ENCODE assay signal across 8 mouse cellular contexts in the genomic region with DNA sequence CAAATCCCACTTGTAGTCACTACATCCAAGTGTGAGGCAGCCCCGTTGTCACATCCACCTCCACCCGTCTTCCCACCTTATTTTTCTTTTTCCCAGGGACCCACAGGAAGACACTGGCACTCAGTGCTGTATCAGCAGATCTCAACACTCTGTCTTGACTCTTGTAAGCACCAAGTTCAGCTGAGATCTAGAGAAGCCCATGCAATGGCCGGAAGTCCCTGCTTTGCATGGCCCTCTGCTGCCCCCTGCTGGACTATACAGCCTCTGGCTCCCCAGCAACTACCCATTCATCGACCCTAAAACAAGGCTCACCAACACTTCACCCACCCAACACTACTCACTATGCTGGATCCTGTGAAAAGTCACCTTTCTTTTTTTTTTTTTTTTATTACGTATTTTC. TPM values are rescaled to one million over a fixed set of nuclear protein-coding genes. Genes with fewer than 3 reads are reported as not detected.
A peak's percentile ranks its signal among the peaks of the same experiment; 100 is the strongest.
DNase-seq lines count a peak whose midpoint lies in the region; ATAC-seq and TF ChIP-seq lines count a peak whose summit lies in the region.

No protein-coding gene starts in this region.

- no peaks in the 10 kb centered on the region for H3K4me1 ChIP-seq in embryonic fibroblast, embryonic 13.5 days (ENCODE audit: control insufficient read depth, insufficient read depth, low read length)
- 0 out of 2 replicates have a peak, but pooled peaks cover 2% of the 10 kb centered on the region for H3K4me1 ChIP-seq in heart, embryonic 11.5 days (ENCODE audit: control insufficient read depth, insufficient read depth, low read length)
- peaks cover 4% of the 10 kb centered on the region; the same call in 1 of the 2 replicates for H3K4me1 ChIP-seq in kidney, embryonic 16.5 days (ENCODE audit: insufficient read depth, low read length)
- H3K4me1 ChIP-seq in liver, adult 2 months (ENCODE audit: control insufficient read depth, insufficient read depth, low read length) = no peaks in the 10 kb centered on the region

- peak; percentile 70 for TF ChIP-seq CTCF in embryonic fibroblast, embryonic 13.5 days (IDR thresholded peaks at IDR 0.05; ENCODE audit: borderline replicate concordance, insufficient read depth, low read length)
- peak; percentile 98 for TF ChIP-seq CTCF in liver, adult 2 months (IDR thresholded peaks at IDR 0.05; ENCODE audit: low read depth, low read length)

- peak; percentile 92 for DNase-seq in 416B (ENCODE audit: low read depth)
- DNase-seq in adrenal gland, postnatal 4 days (ENCODE audit: low spot score in 2 of 2) = peak; percentile 71 to 84
- DNase-seq in liver, adult 2 months (ENCODE audit: extremely low read depth, low read depth, low spot score) = peak; percentile 52
- peak; percentile 94 for DNase-seq in naive thymus-derived CD4-positive, alpha-beta T cell, adult 2 months (ENCODE audit: low read depth)
- peak; percentile 93 for DNase-seq in splenic B cell, adult 2 months (ENCODE audit: low read depth, low spot score)

- no peak overlapping the region for H3K9ac ChIP-seq in heart, embryonic 11.5 days (ENCODE audit: low read depth, low read length)
- H3K9ac ChIP-seq in kidney, embryonic 16.5 days (replicated peaks; ENCODE audit: low read length) = no peak overlapping the region
- H3K9ac ChIP-seq in liver, adult 2 months (ENCODE audit: low read depth, low read length) = no peak overlapping the region

- WGBS in heart, embryonic 11.5 days (ENCODE audit: insufficient replicate concordance) = 14% methylated on average over 5 of the region's 5 CpGs
- 24% methylated on average over 5 of the region's 5 CpGs for WGBS in kidney, embryonic 16.5 days
- WGBS in liver, adult 2 months = 25% methylated on average over 5 of the region's 5 CpGs

- H3K4me2 ChIP-seq in heart, embryonic 11.5 days = no peak overlapping the region
- no peak overlapping the region for H3K4me2 ChIP-seq in kidney, embryonic 16.5 days (replicated peaks; ENCODE audit: low read depth, low read length)

- H3K9me3 ChIP-seq in heart, embryonic 11.5 days (replicated peaks; ENCODE audit: control insufficient read depth, low read length) = no peaks in the 10 kb centered on the region
- no peaks in the 10 kb centered on the region for H3K9me3 ChIP-seq in kidney, embryonic 16.5 days (ENCODE audit: low read length)

- H3K79me2 ChIP-seq in liver, adult 2 months (ENCODE audit: control insufficient read depth, insufficient read depth, low read length) = no peaks in the 10 kb centered on the region

- no peak overlapping the region for H3K4me3 ChIP-seq in embryonic fibroblast, embryonic 13.5 days (ENCODE audit: insufficient read depth, low read length)
- H3K4me3 ChIP-seq in heart, embryonic 11.5 days (ENCODE audit: low read depth, low read length) = no peak overlapping the region
- H3K4me3 ChIP-seq in kidney, embryonic 16.5 days (ENCODE audit: low read length) = no peak overlapping the region
- H3K4me3 ChIP-seq in liver, adult 2 months (ENCODE audit: insufficient read depth, low read depth, low read length) = no peak overlapping the region

- H3K27me3 ChIP-seq in heart, embryonic 11.5 days (ENCODE audit: control insufficient read depth, insufficient read depth, low read length) = no peaks in the 10 kb centered on the region; the same call in 1 of the 2 replicates
- no peaks in the 10 kb centered on the region for H3K27me3 ChIP-seq in kidney, embryonic 16.5 days (ENCODE audit: insufficient read depth, low read length)
- no peaks in the 10 kb centered on the region for H3K27me3 ChIP-seq in liver, adult 2 months (ENCODE audit: control insufficient read depth, insufficient read depth, low read length)
- H3K27me3 ChIP-seq in splenic B cell, adult 2 months (ENCODE audit: control insufficient read depth, insufficient read depth, low read length, poor library complexity, severe bottlenecking) = no peaks in the 10 kb centered on the region

- no peak overlapping the region for H3K27ac ChIP-seq in embryonic fibroblast, embryonic 13.5 days (ENCODE audit: insufficient read depth, low read length)
- H3K27ac ChIP-seq in heart, embryonic 11.5 days (ENCODE audit: low read depth, low read length) = no peak overlapping the region
- no peak overlapping the region for H3K27ac ChIP-seq in kidney, embryonic 16.5 days (ENCODE audit: low read length)
- H3K27ac ChIP-seq in liver, adult 2 months (replicated peaks; ENCODE audit: insufficient read depth, low read depth, low read length) = no peak overlapping the region

- ATAC-seq in heart, embryonic 11.5 days (replicated peaks; ENCODE audit: insufficient number of reproducible peaks, low FRiP score, low TSS enrichment) = peak; percentile 71; the same call in 1 of the 2 replicates
- peak; percentile 82 for ATAC-seq in kidney, embryonic 16.5 days (ENCODE audit: low FRiP score, low TSS enrichment)

- H3K36me3 ChIP-seq in heart, embryonic 11.5 days (ENCODE audit: control insufficient read depth, insufficient read depth, low read length) = no peaks in the 10 kb centered on the region
- no peaks in the 10 kb centered on the region for H3K36me3 ChIP-seq in kidney, embryonic 16.5 days (ENCODE audit: insufficient read depth, low read length)
- H3K36me3 ChIP-seq in liver, adult 2 months (ENCODE audit: control insufficient read depth, insufficient read depth, low read length) = no peaks in the 10 kb centered on the region
- H3K36me3 ChIP-seq in splenic B cell, adult 2 months (ENCODE audit: control insufficient read depth, insufficient read depth, low read length, poor library complexity, severe bottlenecking) = no peaks in the 10 kb centered on the region

- TF ChIP-seq POLR2A in embryonic fibroblast, embryonic 13.5 days (IDR thresholded peaks at IDR 0.05; ENCODE audit: low read depth, low read length) = no peak
- TF ChIP-seq POLR2A in liver, adult 2 months (IDR thresholded peaks at IDR 0.05; ENCODE audit: extremely low read depth, insufficient read depth, low read length) = no peak

RNA-seq across cellular contexts. Expression of a gene that starts 13.9 kb away (rescaled TPM):
- 10 to 100 TPM; 60.1 to 63.2 TPM for total RNA-seq in adrenal gland, postnatal 4 days (2021)
- polyA plus RNA-seq in embryonic fibroblast, embryonic 13.5 days (2011; ENCODE audit: insufficient read length, low read depth, missing spikeins) = 41.9 and 42.3 TPM in 2 replicates
- 46.1 and 53.6 TPM in 2 replicates for polyA plus RNA-seq in heart, embryonic 11.5 days (2014; fragmentation: Nextera tagmentation; extraction: Ambion mirVana)
- polyA plus RNA-seq in kidney, embryonic 16.5 days (2015; fragmentation: Nextera tagmentation; extraction: Ambion mirVana) = 79.0 and 81.2 TPM in 2 replicates
- 17.1 and 17.3 TPM in 2 replicates for total RNA-seq in liver, adult 2 months (2014; rRNA removed)
- 4.1 and 6.0 TPM in 2 replicates for polyA plus RNA-seq in liver, adult 2 months (2012; rRNA removed)

RNA-seq across cellular contexts. Expression of a gene that starts 32.6 kb away (rescaled TPM):
- 10 to 100 TPM; 15.4 to 17.6 TPM for total RNA-seq in adrenal gland, postnatal 4 days (2021)
- polyA plus RNA-seq in embryonic fibroblast, embryonic 13.5 days (2011; ENCODE audit: insufficient read length, low read depth, missing spikeins) = 6.4 and 12.0 TPM in 2 replicates
- 6.6 and 7.4 TPM in 2 replicates for polyA plus RNA-seq in heart, embryonic 11.5 days (2014; fragmentation: Nextera tagmentation; extraction: Ambion mirVana)
- 13.3 and 15.9 TPM in 2 replicates for polyA plus RNA-seq in kidney, embryonic 16.5 days (2015; fragmentation: Nextera tagmentation; extraction: Ambion mirVana)
- 0.55 and 1.2 TPM in 2 replicates for total RNA-seq in liver, adult 2 months (2014; rRNA removed)
- 1.1 and 1.3 TPM in 2 replicates for polyA plus RNA-seq in liver, adult 2 months (2012; rRNA removed)
